Mouse (Mus musculus) Patski (cell line): ENCODE measurements at regions not wholly inside any gene's neighbourhood (a gene's known extent, or its start where the extent isn't known, plus 50 kb on each side); places are given as distances from the start of the nearest gene placed in this dataset.

Source experiments
- ATAC-seq: fragments of 100-300 bp; one replicate; pipeline ENCODE4 v1.8.0; 2021
- CTCF ChIA-PET: fragments of 350-600 bp; sonication (Branson Sonifier 250); formaldehyde crosslinking; loops from one replicate; lab custom pipeline; 2022; ENCODE audit warnings: inconsistent platforms; lab: Charles Lee
- POLR2A ChIA-PET: fragments of 350-600 bp; sonication (Branson Sonifier 250); formaldehyde crosslinking; loops from one replicate; lab custom pipeline; 2022; ENCODE audit warnings: antibody characterized with exemption, inconsistent platforms; lab: Charles Lee
- DNase-seq: peaks from one replicate; pipeline ENCODE4 v3.0.0-alpha.2; 2011; ENCODE audit warnings: low read depth, low spot score
- H3K27me3 ChIP-seq: fragments of 371-371 bp; one replicate; pipeline ENCODE4 v1.5.1; 2021
- CTCF ChIP-seq: fragments of 100-300 bp; IDR thresholded peaks from one replicate; pipeline ENCODE4 v1.5.1; 2021
- in situ Hi-C: fragments of 300-500 bp; cut with MboI; formaldehyde crosslinking; loops from 3 replicates; pipeline ENCODE4 v1.11.1; 2018; ENCODE audit warnings: low pct_unique_long_range_greater_than_20kb, mixed read lengths

DNA sequence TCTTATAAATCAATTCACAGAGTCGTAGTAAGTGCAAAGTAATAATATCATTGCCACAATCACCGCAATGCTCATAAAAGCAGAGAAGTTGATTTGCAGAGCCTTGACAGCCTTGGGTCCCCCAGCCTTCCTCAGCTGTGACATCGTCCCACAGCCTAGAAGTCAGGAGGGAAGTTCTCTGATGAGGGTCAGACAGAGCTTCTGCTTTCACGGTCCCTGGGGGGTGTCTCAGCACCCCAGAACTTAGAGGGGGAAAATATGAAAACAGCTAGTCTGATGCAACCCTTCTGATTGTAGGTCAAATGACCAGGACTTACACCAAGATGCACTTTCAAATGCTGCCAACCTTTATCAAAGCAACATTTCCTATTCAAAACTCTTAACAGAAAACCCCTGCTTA is 188.9 kb upstream of the Jarid2 start:
- DNase-seq (no peak), ATAC-seq (no peak)
- no peaks in the 10 kb centered on the region for H3K27me3 ChIP-seq
- in situ Hi-C loops: no loop called here
- ChIA-PET CTCF (interaction anchor here (0.8 kb wide), 1 partner anchor 8 kb away, joined by 3 read pairs; no protein-coding TSS in a partner anchor), POLR2A (no interaction called here)
- no peak for TF ChIP-seq CTCF

DNA sequence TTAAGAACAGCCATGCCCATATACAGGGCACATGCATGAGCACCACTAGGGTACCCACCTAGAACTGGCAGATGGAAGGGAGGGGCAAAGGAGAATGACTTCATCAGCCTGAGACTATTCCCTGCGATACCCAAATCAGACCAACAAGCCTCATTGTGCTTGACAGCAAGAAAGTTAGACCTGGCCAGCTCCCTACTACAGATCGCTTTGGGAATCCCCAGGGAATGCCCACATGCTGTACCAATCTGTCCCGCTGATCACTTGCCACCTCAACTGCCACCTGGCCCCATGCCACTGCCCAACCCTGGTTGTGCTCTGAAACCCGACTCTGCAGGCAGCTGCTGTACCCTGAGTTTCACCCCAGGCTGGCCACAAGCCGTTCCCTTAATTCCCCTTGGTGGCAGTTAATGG is 188.0 kb upstream of the Jarid2 start:
- no peak for ATAC-seq
- in situ Hi-C loops: no loop called here
- CTCF ChIA-PET: interaction anchor here (0.6 kb wide), 1 partner anchor 21 kb away, joined by 3 read pairs; no protein-coding TSS in a partner anchor
- no peak for DNase-seq
- H3K27me3 ChIP-seq: no peaks in the 10 kb centered on the region
- TF ChIP-seq CTCF: no peak
- POLR2A ChIA-PET: interaction anchor here (0.6 kb wide), 1 partner anchor 103 kb away, joined by 4 read pairs; no protein-coding TSS in a partner anchor

DNA sequence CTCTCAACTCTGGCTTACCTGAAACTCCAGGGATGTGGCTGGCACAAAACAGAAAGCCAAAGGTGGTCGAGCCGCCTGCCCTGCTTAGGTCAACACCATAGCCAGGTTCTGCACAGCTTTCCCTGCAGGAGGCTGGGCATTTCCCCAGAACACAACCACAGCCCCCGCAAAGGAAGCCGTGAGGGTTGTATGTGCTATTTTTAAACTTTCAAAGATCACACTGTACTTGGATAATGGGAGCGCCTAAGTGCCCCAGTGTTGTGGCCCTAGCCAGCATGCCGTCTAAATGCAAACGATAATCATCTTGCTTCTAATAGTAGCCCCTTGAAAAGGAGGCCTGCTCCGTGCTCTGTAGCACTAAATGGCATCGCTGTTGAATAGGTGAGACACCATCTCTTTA is 184.5 kb upstream of the Jarid2 start:
- TF ChIP-seq CTCF: no peak
- ATAC-seq: no peak
- no peak for DNase-seq
- no peaks in the 10 kb centered on the region for H3K27me3 ChIP-seq
- in situ Hi-C loops: no loop called here
- CTCF ChIA-PET: no interaction called here
- POLR2A ChIA-PET: no interaction called here

GRCm38 (mm10) chr13:44546289-44546688 is 183.0 kb upstream of the Jarid2 start:
- H3K27me3 ChIP-seq: no peaks in the 10 kb centered on the region
- TF ChIP-seq CTCF: no peak
- POLR2A ChIA-PET: interaction anchor here (0.6 kb wide), 1 partner anchor 365 kb away, joined by 3 read pairs; no protein-coding TSS in a partner anchor
- ATAC-seq: no peak
- CTCF ChIA-PET: no interaction called here
- DNase-seq: no peak
- in situ Hi-C loops: no loop called here

- H3K27me3 ChIP-seq: no peaks in the 10 kb centered on the region
- DNase-seq (no peak), ATAC-seq (no peak)
- in situ Hi-C loops: no loop called here
- CTCF ChIA-PET: interaction anchor here (1.2 kb wide), 1 partner anchor 9 kb away, joined by 3 read pairs; no protein-coding TSS in a partner anchor
- no peak for TF ChIP-seq CTCF
- POLR2A ChIA-PET: no interaction called here
Measured at GRCm38 (mm10) chr13:44548880-44549279, 180.4 kb upstream of the Jarid2 start.

- ChIA-PET POLR2A (no interaction called here), CTCF (no interaction called here)
- TF ChIP-seq CTCF: no peak
- no peak for DNase-seq
- in situ Hi-C loops: no loop called here
- no peaks in the 10 kb centered on the region for H3K27me3 ChIP-seq
- no peak for ATAC-seq
Measured at GRCm38 (mm10) chr13:44553363-44553762, 175.9 kb upstream of the Jarid2 start.

DNA sequence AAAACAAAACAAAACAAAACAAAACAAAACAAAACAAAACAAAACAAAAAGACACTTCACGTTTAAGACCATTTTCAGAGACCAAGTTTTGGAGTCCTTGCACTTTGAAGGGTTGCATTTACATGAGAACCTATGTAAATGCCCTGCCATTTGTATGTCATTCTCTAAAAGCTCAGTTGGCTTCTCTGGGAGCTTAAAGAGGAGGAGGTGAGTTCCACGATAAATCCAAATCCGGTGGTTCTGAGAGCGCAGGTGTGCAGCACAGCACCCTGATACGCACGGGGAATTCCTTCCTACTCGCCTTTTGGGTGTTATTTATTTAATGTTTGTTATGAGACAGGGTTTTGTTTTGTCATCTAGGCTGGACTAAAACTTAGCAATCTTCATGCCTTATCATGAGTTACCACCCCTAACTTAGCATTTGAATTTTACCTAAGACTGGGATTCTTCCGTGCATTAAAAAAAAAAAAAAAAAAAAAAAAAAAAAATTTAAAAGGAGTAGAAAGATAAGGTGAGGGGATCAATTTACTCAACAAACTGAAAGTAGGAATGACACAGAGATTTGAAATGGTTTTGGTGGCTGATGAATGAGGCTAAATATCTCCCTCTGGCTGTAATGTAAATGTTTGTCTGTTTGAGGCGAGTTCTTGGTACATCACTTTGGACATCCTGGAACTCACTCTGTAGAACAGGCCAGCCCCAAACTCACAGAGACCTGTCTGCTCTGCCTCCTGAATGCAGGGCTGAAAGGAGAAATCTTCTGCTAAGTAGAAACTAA is 174.4 kb upstream of the Jarid2 start:
- ChIA-PET CTCF (no interaction called here), POLR2A (interaction anchor here (0.7 kb wide), 1 partner anchor 515 kb away, joined by 3 read pairs; no protein-coding TSS in a partner anchor)
- ATAC-seq (no peak), DNase-seq (no peak)
- H3K27me3 ChIP-seq: no peaks in the 10 kb centered on the region
- in situ Hi-C loops: no loop called here
- no peak for TF ChIP-seq CTCF

DNA sequence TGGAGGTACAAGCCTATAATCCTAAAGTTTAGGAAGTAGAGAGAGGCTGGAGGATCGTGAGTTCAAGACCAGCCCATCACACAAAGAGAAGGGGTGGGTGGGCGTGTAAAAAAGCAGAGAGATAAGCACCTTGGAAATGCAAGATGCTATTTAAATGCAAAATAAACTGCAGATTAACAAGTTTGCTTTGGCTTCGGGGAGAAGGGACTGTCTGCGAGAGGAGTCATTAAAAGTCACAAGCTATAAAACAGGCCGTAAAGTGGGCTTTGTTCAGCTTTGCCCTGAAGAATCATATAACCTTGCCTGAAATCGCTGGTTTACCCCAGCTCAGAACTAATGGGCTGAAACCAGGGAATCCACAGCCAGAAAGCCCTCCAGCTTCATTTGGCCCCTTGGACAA is 173.3 kb upstream of the Jarid2 start:
- no peak for TF ChIP-seq CTCF
- no peak for ATAC-seq
- in situ Hi-C loops: no loop called here
- DNase-seq: no peak
- CTCF ChIA-PET: no interaction called here
- no peaks in the 10 kb centered on the region for H3K27me3 ChIP-seq
- POLR2A ChIA-PET: no interaction called here

DNA sequence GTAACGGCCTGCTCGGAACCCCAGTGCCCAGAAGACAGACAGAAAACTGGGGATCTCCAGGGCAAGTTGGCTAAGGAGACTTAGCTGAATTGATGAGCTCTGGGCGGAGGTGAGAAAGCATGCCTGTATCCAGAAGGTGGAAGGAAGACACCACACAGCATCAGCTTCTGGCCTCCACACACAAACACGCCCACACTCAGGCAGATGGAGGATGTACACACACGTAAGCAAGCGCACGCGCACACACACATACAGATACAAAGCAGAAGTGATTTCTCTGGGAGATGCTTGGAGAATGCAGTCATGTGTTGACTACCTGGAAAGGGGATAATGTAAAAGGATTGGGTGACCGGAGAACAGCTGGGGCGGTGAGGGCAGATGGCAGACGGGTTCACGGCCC is 171.2 kb upstream of the Jarid2 start:
- CTCF ChIA-PET: no interaction called here
- DNase-seq (no peak), ATAC-seq (no peak)
- TF ChIP-seq CTCF: no peak
- in situ Hi-C loops: no loop called here
- H3K27me3 ChIP-seq: no peaks in the 10 kb centered on the region
- POLR2A ChIA-PET: interaction anchor here (0.6 kb wide), 1 partner anchor 18 kb away, joined by 3 read pairs; no protein-coding TSS in a partner anchor

GRCm38 (mm10) chr13:44558491-44559177 is 170.6 kb upstream of the Jarid2 start:
- no peak for DNase-seq
- no peak for ATAC-seq
- H3K27me3 ChIP-seq: no peaks in the 10 kb centered on the region
- in situ Hi-C loops: no loop called here
- no peak for TF ChIP-seq CTCF
- ChIA-PET POLR2A (interaction anchor here (0.6 kb wide), 2 partner anchors 18 to 507 kb away, joined by 3 read pairs; no protein-coding TSS in a partner anchor), CTCF (no interaction called here)

- no peak for DNase-seq
- in situ Hi-C loops: no loop called here
- ATAC-seq: no peak
- ChIA-PET CTCF (no interaction called here), POLR2A (interaction anchor here (0.6 kb wide), 1 partner anchor 507 kb away, joined by 3 read pairs; no protein-coding TSS in a partner anchor)
- TF ChIP-seq CTCF: no peak
- H3K27me3 ChIP-seq: no peaks in the 10 kb centered on the region
Measured at GRCm38 (mm10) chr13:44559178-44559565, 170.1 kb upstream of the Jarid2 start.
